ENCODE assay signal across 8 mouse cellular contexts in the genomic region with DNA sequence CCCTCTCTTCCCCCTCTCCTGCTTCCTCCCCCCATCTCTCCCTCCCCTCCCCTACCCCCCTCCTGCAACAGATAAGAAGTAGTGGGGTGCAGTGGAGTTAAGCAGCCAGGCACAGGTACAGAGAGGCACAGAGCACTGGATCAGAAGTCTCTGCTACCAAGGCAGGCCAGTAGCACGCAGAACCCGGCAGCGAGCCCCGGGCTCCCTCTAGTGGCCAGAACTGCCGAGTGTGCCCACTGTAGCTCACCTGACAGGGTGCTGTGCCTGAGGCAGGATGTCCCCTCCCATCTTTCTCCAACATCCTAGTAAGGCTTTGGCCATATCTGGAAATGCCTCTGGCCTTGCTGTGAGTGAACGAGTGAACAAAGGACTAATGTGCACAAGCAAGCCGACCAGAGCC. TPM values are rescaled to one million over a fixed set of nuclear protein-coding genes. Genes with fewer than 3 reads are reported as not detected.
DNase-seq lines count a peak whose midpoint lies in the region; ATAC-seq and TF ChIP-seq lines count a peak whose summit lies in the region.

No protein-coding gene starts in this region.

- in situ Hi-C loops in Patski (cut with MboI; ENCODE audit: low pct_unique_long_range_greater_than_20kb): no loop called here

- no peak overlapping the region for H3K9ac ChIP-seq in intestine, embryonic 14.5 days (ENCODE audit: low read length)

- H3K4me1 ChIP-seq in cerebellum, adult 2 months (ENCODE audit: control insufficient read depth, insufficient read depth, low read length): peaks cover 13% of the 10 kb centered on the region
- H3K4me1 ChIP-seq in intestine, embryonic 14.5 days (replicated peaks; ENCODE audit: control insufficient read depth, insufficient read depth, low read length): no peaks in the 10 kb centered on the region

- DNase-seq in Patski (ENCODE audit: low read depth, low spot score): no peak
- DNase-seq in cerebellum, adult 2 months: peak; percentile 84 to 91
- DNase-seq in frontal cortex, postnatal 10 days (ENCODE audit: low spot score in 2 of 2): peak; percentile 63 to 83
- DNase-seq in intestine, embryonic 14.5 days (ENCODE audit: low spot score): peak; percentile 92
- DNase-seq in left cerebral cortex, postnatal 10 days (ENCODE audit: extremely low spot score in 1 of 2, low spot score in 2 of 2): peak; percentile 76 to 84
- DNase-seq in right cerebral cortex, postnatal 36 days (ENCODE audit: low spot score in 2 of 2): peak; percentile 78 to 84
- DNase-seq in urinary bladder, postnatal 4 days (ENCODE audit: low spot score in 2 of 2): peak; percentile 60 to 81

- 12% methylated on average over 7 of the region's 7 CpGs for WGBS in cerebellum, adult 2 months
- WGBS in intestine, embryonic 14.5 days: 6% methylated on average over 7 of the region's 7 CpGs

- TF ChIP-seq CTCF in Patski (IDR thresholded peaks at IDR 0.05): peak; percentile 87
- TF ChIP-seq CTCF in cerebellum, adult 2 months (IDR thresholded peaks at IDR 0.05; ENCODE audit: borderline replicate concordance, insufficient read depth, low read depth, low read length): peak; percentile 94

- TF ChIP-seq POLR2A in cerebellum, adult 2 months (IDR thresholded peaks at IDR 0.05; ENCODE audit: borderline replicate concordance, insufficient read depth, low read length): no peak

- no peak overlapping the region for H3K4me3 ChIP-seq in cerebellum, adult 2 months (replicated peaks; ENCODE audit: insufficient read depth, low read depth, low read length)
- no peak overlapping the region for H3K4me3 ChIP-seq in intestine, embryonic 14.5 days (ENCODE audit: low read depth, low read length)

- no peaks in the 10 kb centered on the region for H3K36me3 ChIP-seq in intestine, embryonic 14.5 days (ENCODE audit: control insufficient read depth, insufficient read depth, low read length)

- H3K4me2 ChIP-seq in intestine, embryonic 14.5 days (ENCODE audit: low read length): no peak overlapping the region

- intact Hi-C loops in left cerebral cortex, postnatal 10 days (cut with DNase I): no loop called here

- no peaks in the 10 kb centered on the region for H3K9me3 ChIP-seq in intestine, embryonic 14.5 days (ENCODE audit: control insufficient read depth, low read length)

- POLR2A ChIA-PET in Patski (lab: Charles Lee): no interaction called here

- CTCF ChIA-PET in Patski (lab: Charles Lee): interaction anchor here (1.1 to 2.3 kb wide), 7 partner anchors 8 to 107 kb away, joined by 3 to 12 read pairs (median 5); no protein-coding TSS in a partner anchor

- ATAC-seq in Patski: peak; percentile 33
- peak; percentile 83 for ATAC-seq in intestine, embryonic 14.5 days (replicated peaks; ENCODE audit: low FRiP score, low TSS enrichment, low read depth)
- ATAC-seq in megakaryocyte-erythroid progenitor cell, adult 5-6 weeks (replicated peaks; ENCODE audit: low FRiP score, low TSS enrichment, poor library complexity, severe bottlenecking): peak; percentile 84

- H3K27ac ChIP-seq in cerebellum, adult 2 months (ENCODE audit: insufficient read depth, low read length): no peak overlapping the region
- H3K27ac ChIP-seq in intestine, embryonic 14.5 days (ENCODE audit: low read depth): no peak overlapping the region

- H3K27me3 ChIP-seq in Patski: no peaks in the 10 kb centered on the region
- no peaks in the 10 kb centered on the region for H3K27me3 ChIP-seq in cerebellum, adult 2 months (ENCODE audit: control insufficient read depth, insufficient read depth, low read length)
- no peaks in the 10 kb centered on the region for H3K27me3 ChIP-seq in intestine, embryonic 14.5 days (replicated peaks; ENCODE audit: control insufficient read depth, insufficient read depth, low read length)

RNA-seq across cellular contexts. Expression of gene Aldh1l1, which starts 51.7 kb away (rescaled TPM):
- 0.62 TPM for polyA plus RNA-seq in Patski (2021)
- polyA plus RNA-seq in cerebellum, adult 2 months (2012; rRNA removed): 50.1 and 56.3 TPM in 2 replicates
- 5.2 and 7.8 TPM in 2 replicates for polyA plus RNA-seq in intestine, embryonic 14.5 days (2014; fragmentation: Nextera tagmentation; extraction: Ambion mirVana)
- 10 to 100 TPM; 44.5 to 57.4 TPM for total RNA-seq in left cerebral cortex, postnatal 10 days (2021)
- 3.2 and 4.1 TPM in 2 replicates for total RNA-seq in megakaryocyte-erythroid progenitor cell, adult 5-6 weeks (2014; fragmentation: Nextera tagmentation)
- total RNA-seq in megakaryocyte-erythroid progenitor cell, adult 5-6 weeks (2017): 4.3 and 5.3 TPM in 2 replicates

Comparison
In these comparisons a context has a peak if more than half of its experiments do, and no peak if none do; other contexts are left out.
1. ATAC-seq: peak in every context shown above with its lines; median percentile 84 in megakaryocyte-erythroid progenitor cell, adult 5-6 weeks; 83 in intestine, embryonic 14.5 days; 33 in Patski.